Mouse (Mus musculus): ENCODE results near the gene Dnm3. TPM values are rescaled to one million over a fixed set of nuclear protein-coding genes. Genes with fewer than 3 reads are reported as not detected.

Gene Dnm3
- total RNA-seq, 2 experiments from 2014 or later: 4.7 to 7.4 TPM

- DNase-seq (ENCODE audit: low spot score): no peak
- intact Hi-C loops (cut with DNase I): no loop called here
These were observed 464.3 kb downstream of the Dnm3 start for GRCm38 (mm10) chr1:162013561-162013960.

GRCm38 (mm10) chr1:162011523-162012245 is 466.1 kb downstream of the Dnm3 start:
- intact Hi-C loops (cut with DNase I): no loop called here
- DNase-seq (ENCODE audit: low spot score): no peak

GRCm38 (mm10) chr1:162009086-162009485 is 468.7 kb downstream of the Dnm3 start:
- DNase-seq (ENCODE audit: low spot score): no peak
- intact Hi-C loops (cut with DNase I): no loop called here

GRCm38 (mm10) chr1:162008631-162009067 is 469.2 kb downstream of the Dnm3 start:
- intact Hi-C loops (cut with DNase I): no loop called here
- DNase-seq (ENCODE audit: low spot score): no peak

- intact Hi-C loops (cut with DNase I): no loop called here
- DNase-seq (ENCODE audit: low spot score): no peak
These were observed 469.6 kb downstream of the Dnm3 start for GRCm38 (mm10) chr1:162008208-162008607.

- intact Hi-C loops (cut with DNase I): no loop called here
- DNase-seq (ENCODE audit: low spot score): no peak
These were observed 471.7 kb downstream of the Dnm3 start for GRCm38 (mm10) chr1:162006109-162006508.

- intact Hi-C loops (cut with DNase I): no loop called here
These were observed 472.7 kb downstream of the Dnm3 start for GRCm38 (mm10) chr1:162004821-162005770.

GRCm38 (mm10) chr1:162004518-162004780 is 473.4 kb downstream of the Dnm3 start:
- no peak for DNase-seq (ENCODE audit: low spot score)
- intact Hi-C loops (cut with DNase I): no loop called here

More at GRCm38 (mm10) chr1:162004821-162005770, 472.7 kb downstream of the Dnm3 start:
- DNase-seq (ENCODE audit: low spot score): peak; percentile 40

- intact Hi-C loops (cut with DNase I): no loop called here
- no peak for DNase-seq (ENCODE audit: low spot score)
These were observed 473.9 kb downstream of the Dnm3 start for GRCm38 (mm10) chr1:162003729-162004517.

GRCm38 (mm10) chr1:162001328-162001727 is 476.5 kb downstream of the Dnm3 start:
- DNase-seq (ENCODE audit: low spot score): no peak
- intact Hi-C loops (cut with DNase I): no loop called here

- intact Hi-C loops (cut with DNase I): loop anchor here (1.0 kb wide), 1 partner anchor 313 kb away; no protein-coding TSS in a partner anchor
- no peak for DNase-seq (ENCODE audit: low spot score)
These were observed 477.9 kb downstream of the Dnm3 start for GRCm38 (mm10) chr1:161999882-162000371.

- intact Hi-C loops (cut with DNase I): no loop called here
- DNase-seq (ENCODE audit: low spot score): no peak
These were observed 478.5 kb downstream of the Dnm3 start for GRCm38 (mm10) chr1:161999338-161999737.

- DNase-seq (ENCODE audit: low spot score): no peak
- intact Hi-C loops (cut with DNase I): no loop called here
These were observed 479.1 kb downstream of the Dnm3 start for GRCm38 (mm10) chr1:161998781-161999180.

GRCm38 (mm10) chr1:161992389-161992788 is 485.4 kb downstream of the Dnm3 start:
- intact Hi-C loops (cut with DNase I): no loop called here
- no peak for DNase-seq (ENCODE audit: low spot score)

GRCm38 (mm10) chr1:161991846-161992245 is 486.0 kb downstream of the Dnm3 start:
- intact Hi-C loops (cut with DNase I): no loop called here
- DNase-seq (ENCODE audit: low spot score): no peak

- intact Hi-C loops (cut with DNase I): no loop called here
- DNase-seq (ENCODE audit: low spot score): no peak
These were observed 486.9 kb downstream of the Dnm3 start for GRCm38 (mm10) chr1:161990684-161991578.

- intact Hi-C loops (cut with DNase I): no loop called here
- no peak for DNase-seq (ENCODE audit: low spot score)
These were observed 493.8 kb downstream of the Dnm3 start for GRCm38 (mm10) chr1:161983979-161984566.

GRCm38 (mm10) chr1:161983451-161983850 is 494.4 kb downstream of the Dnm3 start:
- intact Hi-C loops (cut with DNase I): no loop called here
- no peak for DNase-seq (ENCODE audit: low spot score)

Measured in heart, postnatal 25 days (tissue).